Mouse (Mus musculus) brain, embryonic 14.5 days (tissue): ENCODE measurements around the gene Fscn3. TPM values are rescaled to one million over a fixed set of nuclear protein-coding genes. Genes with fewer than 3 reads are reported as not detected.
A peak's percentile ranks its signal among the peaks of the same experiment; 100 is the strongest.

Experiments
- DNase-seq: peaks from one replicate; pipeline ENCODE4 v3.0.0-alpha.2; 2011; ENCODE audit warnings: low read depth
- CTCF ChIP-seq: fragments of 200-500 bp; IDR thresholded peaks from 2 replicates; pipeline ENCODE4 v1.5.1; 2012; ENCODE audit warnings: inconsistent platforms, mild to moderate bottlenecking, moderate library complexity, borderline replicate concordance; ENCODE audit not compliant: insufficient read depth, insufficient read length; ENCODE audit errors: extremely low read depth
- POLR2A ChIP-seq: fragments of 200-500 bp; IDR thresholded peaks from 2 replicates; pipeline ENCODE4 v1.6.1; 2012; ENCODE audit warnings: mild to moderate bottlenecking, inconsistent platforms, borderline replicate concordance; ENCODE audit not compliant: poor library complexity, insufficient read depth, insufficient read length, severe bottlenecking; ENCODE audit errors: extremely low read depth
- polyA plus RNA-seq: library from polyadenylated mRNA; depleted of rRNA; stranded (reverse); fragments of >200 nt; gene quantifications from 2 replicates; pipeline ENCODE4 v1.2.3, GENCODE M21; 2012; rRNA removed

Fscn3 gene
- 0.05 and 0.15 TPM in 2 replicates for polyA plus RNA-seq

DNA sequence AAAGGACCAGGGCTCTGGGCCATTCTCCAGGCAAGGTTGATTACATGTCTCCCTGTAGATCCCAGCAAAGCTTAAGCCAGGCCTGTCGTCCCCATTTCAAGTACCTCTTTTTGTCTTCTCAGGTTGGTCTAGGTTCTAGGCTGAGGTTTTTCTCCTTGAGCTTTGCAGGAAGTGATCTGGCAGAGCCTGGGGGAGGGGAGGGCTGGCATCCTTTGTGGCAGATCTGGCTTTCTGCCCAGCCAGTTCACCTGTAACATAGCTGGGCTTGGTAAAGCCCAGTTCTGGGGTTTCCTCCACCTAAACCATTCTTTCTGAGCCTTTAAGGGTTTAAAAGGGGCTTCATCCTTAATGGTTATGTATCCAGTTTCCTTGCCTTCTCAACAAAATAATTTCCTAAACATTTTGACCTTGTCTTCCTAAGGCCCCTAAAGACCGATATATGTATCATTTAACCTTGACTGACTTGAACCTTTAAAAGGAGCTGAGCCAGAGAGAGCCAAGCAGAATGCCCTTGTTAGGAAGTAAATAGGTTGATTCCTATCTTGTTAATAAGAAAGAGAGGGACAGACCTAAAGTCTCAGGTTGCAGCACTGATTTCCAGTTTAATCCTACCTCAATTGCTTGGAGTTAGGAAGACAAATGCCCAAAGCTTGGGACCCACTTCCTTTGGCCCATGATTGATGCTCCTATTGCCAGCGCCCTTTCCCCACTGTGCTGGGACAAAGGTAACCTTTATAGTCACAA lies at the start of gene Fscn3:
Fscn3 (plus strand) TSS at position 694 of the 744 bp plus-strand sequence.
- no peak for DNase-seq
- TF ChIP-seq CTCF, result no peak
- TF ChIP-seq POLR2A, result no peak

DNA sequence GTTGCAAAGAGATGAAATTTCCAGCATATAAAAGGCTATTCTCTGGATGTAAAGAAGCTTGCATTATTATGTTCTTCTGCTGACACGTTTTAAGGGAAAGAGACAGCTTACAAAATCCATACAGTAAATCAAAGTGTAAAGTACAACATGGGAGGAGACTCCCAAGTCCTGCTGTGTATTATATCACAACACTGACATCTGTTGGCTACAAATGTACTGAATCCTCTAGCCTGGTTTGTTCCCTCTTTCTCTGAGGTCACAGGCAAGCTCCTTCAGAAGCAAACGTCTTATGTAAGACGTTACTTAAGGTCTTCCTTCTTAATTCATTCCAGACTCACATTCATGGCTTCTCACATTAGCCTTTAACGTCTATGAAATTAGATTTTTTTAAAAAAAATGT lies 45.6 kb upstream of the Fscn3 start:
- peak; percentile 29 for DNase-seq
- TF ChIP-seq POLR2A (no peak), CTCF (peak; percentile 7; the same call in 1 of the 2 replicates)

GRCm38 (mm10) chr6:28385169-28385568 lies 42.4 kb upstream of the Fscn3 start:
- TF ChIP-seq POLR2A (no peak), CTCF (no peak)
- no peak for DNase-seq

- DNase-seq, result no peak
- TF ChIP-seq CTCF (no peak), POLR2A (no peak)
Observed at GRCm38 (mm10) chr6:28389038-28389437, 38.6 kb upstream of the Fscn3 start.

- TF ChIP-seq CTCF (no peak), POLR2A (no peak)
- no peak for DNase-seq
Observed at GRCm38 (mm10) chr6:28396051-28396852, 31.3 kb upstream of the Fscn3 start.

GRCm38 (mm10) chr6:28396853-28397457 lies 30.6 kb upstream of the Fscn3 start:
- TF ChIP-seq POLR2A (peak; percentile 34; the same call in 1 of the 2 replicates), CTCF (no peak)
- DNase-seq, result peak; percentile 92

DNA sequence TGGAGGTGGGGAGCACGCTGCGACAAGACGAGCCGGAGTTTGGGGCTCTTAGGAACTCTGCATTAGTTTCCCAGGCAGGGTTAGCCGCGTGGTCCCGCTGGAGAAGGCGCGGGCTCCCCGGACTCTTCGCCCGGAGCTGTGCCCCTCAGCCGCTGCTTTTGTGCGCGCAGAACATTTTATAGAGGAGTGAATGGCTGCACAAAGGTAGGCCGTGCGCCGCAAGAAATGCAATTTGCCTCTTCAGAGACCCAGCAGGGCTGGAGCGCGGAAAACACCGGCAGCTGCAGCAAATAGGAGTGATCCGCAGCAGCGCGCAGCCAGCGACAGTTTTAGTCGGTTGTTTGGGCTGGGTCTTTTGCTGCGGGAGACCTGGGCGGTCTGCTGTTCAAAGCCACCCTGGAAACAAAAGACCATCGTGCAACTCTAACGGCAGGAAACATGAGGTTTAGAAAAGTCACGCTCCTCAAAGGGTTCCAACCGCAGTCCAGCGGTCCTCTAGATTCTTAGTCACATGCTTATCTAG lies 29.8 kb upstream of the Fscn3 start, which contains the start of gene Zfp800:
Zfp800 (minus strand) TSS at position 325 of the 523 bp plus-strand sequence.
- DNase-seq, result peak; percentile 82
- TF ChIP-seq POLR2A, result no peak

DNA sequence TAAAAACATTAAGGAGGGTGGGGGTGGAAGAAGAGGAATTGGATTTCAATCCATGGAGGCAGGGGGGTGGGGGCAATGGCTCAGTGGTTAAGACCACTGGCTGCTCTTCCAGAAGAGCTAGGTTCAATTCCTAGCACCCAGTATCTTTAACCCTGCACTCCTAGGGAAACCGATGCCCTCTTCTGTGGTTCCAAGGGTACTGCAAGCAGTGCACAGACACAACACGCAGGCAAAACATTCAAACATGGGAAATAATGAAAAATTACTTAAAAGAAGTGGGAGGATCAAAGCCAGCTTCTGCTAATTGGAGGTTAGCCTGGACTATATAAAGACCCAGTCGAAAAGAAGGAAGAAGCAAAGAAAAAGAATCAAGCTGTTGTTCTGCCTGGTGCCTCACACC lies 28.9 kb upstream of the Fscn3 start:
- TF ChIP-seq POLR2A (no peak), CTCF (peak; percentile 35; the same call in 1 of the 2 replicates)
- DNase-seq, result no peak

DNA sequence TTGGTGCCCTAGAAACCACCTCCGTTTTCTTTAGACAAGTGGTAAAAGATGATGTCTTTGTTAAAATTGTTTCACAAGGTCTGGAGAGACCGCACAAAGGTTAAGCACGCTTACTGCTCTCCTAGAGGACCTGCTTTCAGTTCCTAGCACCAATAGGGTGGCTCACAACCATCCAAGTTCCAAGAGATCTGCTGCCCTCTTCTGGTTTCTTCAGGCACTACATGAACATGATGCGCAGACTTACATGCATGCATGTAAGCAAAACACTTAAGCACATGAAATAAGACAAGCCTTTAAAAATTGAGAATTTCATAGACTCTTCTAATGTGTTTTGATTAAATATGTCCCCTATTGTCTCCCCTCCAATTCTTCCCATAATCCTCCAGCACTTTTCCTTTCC lies 27.8 kb upstream of the Fscn3 start:
- TF ChIP-seq CTCF (peak; percentile 15; the same call in 1 of the 2 replicates), POLR2A (no peak)

GRCm38 (mm10) chr6:28410053-28410452 lies 17.5 kb upstream of the Fscn3 start:
- no peak for DNase-seq
- TF ChIP-seq CTCF, result no peak

More for the DNA sequence above, 27.8 kb upstream of the Fscn3 start:
- DNase-seq, result no peak

DNA sequence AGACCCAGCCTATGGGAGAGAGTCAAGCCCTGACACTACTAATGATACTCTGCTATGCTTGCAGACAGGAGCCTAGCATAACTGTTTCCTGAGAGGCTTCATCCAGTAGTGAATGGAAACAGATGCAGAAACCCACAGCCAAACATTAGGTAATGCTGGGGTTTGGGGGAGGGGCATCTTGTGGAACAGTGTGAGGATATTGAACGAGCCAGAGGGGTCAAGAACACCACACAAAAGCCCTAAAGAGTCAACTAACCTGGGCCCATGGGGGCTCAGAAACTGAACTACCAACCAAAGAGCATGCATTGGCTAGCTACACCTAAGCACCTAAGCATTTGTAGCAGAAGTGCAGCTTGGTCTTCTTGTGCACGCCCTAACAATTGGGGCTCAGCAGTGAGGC lies 16.4 kb upstream of the Fscn3 start:
- TF ChIP-seq CTCF, result no peak
- no peak for TF ChIP-seq POLR2A
- no peak for DNase-seq
